Mouse (Mus musculus) retina, postnatal 1 day (tissue): ENCODE measurements around the gene Wrap73.
A peak's percentile ranks its signal among the peaks of the same experiment; 100 is the strongest.

Source experiments
- DNase-seq: peaks from one replicate; pipeline ENCODE4 v3.0.0-alpha.2; 2012

The Wrap73 gene

GRCm38 (mm10) chr4:154186002-154186537 is 43.9 kb downstream of the Wrap73 start:
- DNase-seq: no peak

GRCm38 (mm10) chr4:154188948-154189347 is 46.8 kb downstream of the Wrap73 start:
- no peak for DNase-seq

- DNase-seq: no peak
These were observed 55.8 kb downstream of the Wrap73 start for GRCm38 (mm10) chr4:154197961-154198360.

GRCm38 (mm10) chr4:154198377-154198961 is 56.3 kb downstream of the Wrap73 start:
- DNase-seq: peak; percentile 67

- DNase-seq: peak; percentile 88
These were observed 59.3 kb downstream of the Wrap73 start for GRCm38 (mm10) chr4:154201511-154201910.

- no peak for DNase-seq
These were observed 62.4 kb downstream of the Wrap73 start for GRCm38 (mm10) chr4:154204532-154204931.

GRCm38 (mm10) chr4:154205392-154205791 is 63.2 kb downstream of the Wrap73 start:
- DNase-seq: no peak

GRCm38 (mm10) chr4:154207261-154207660 is 65.1 kb downstream of the Wrap73 start:
- peak; percentile 85 for DNase-seq

- no peak for DNase-seq
These were observed 66.9 kb downstream of the Wrap73 start for GRCm38 (mm10) chr4:154209054-154209453.

GRCm38 (mm10) chr4:154209825-154210224 is 67.7 kb downstream of the Wrap73 start:
- DNase-seq: no peak

- DNase-seq: peak; percentile 81
These were observed 69.3 kb downstream of the Wrap73 start for GRCm38 (mm10) chr4:154211459-154211858.

GRCm38 (mm10) chr4:154213586-154213985 is 71.4 kb downstream of the Wrap73 start:
- no peak for DNase-seq

GRCm38 (mm10) chr4:154214075-154214474 is 71.9 kb downstream of the Wrap73 start:
- DNase-seq: no peak
